Mouse (Mus musculus): ENCODE measurements around the gene Dcdc2c.

- no peak for TF ChIP-seq CTCF (conservative IDR thresholded peaks at IDR 0.05; ENCODE audit: low read length)
- TF ChIP-seq POU5F1 (IDR thresholded peaks at IDR 0.05; ENCODE audit: borderline replicate concordance, low read length), result no peak
Observed at GRCm38 (mm10) chr12:28460951-28461431, 91.2 kb downstream of the Dcdc2c start.

Measured in E14TG2a.4 (cell line).